Mouse (Mus musculus) heart, postnatal 14 days (tissue): Measurements from ENCODE around the gene Vwc2. TPM values are rescaled to one million over a fixed set of nuclear protein-coding genes. Genes with fewer than 3 reads are reported as not detected.
A peak's percentile ranks its signal among the peaks of the same experiment; 100 is the strongest.

Source experiments
- DNase-seq, 2 experiments: peaks; one replicate each; pipeline ENCODE4 v3.0.0; 2021 to 2022
- intact Hi-C: fragments of 180-260 bp; cut with DNase I; formaldehyde crosslinking; loops from one replicate; pipeline ENCODE4 v1.15.1; 2025
- long read RNA-seq, 2 experiments: library from polyadenylated mRNA; stranded (forward); transcript quantifications; one replicate each; pipeline ENCODE4 v2.0.0; 2021
- total RNA-seq, 2 experiments: library from RNA; stranded (reverse); gene quantifications; 2 replicates each; pipeline ENCODE4 v1.2.3; 2021

The Vwc2 gene
- total RNA-seq: not detected
- long read RNA-seq, experiment 1: 0 reads
- long read RNA-seq, experiment 2, partial matches to known transcripts: 1 of 2 reads
- long read RNA-seq, experiment 2, other reads (novel, unspliced or antisense): 1 of 2 reads

- no peak for DNase-seq
- intact Hi-C loops: no loop called here
Observed at GRCm38 (mm10) chr11:11113576-11114233, at the start of gene Vwc2. Gene Vwc2 (plus strand): TSS chr11:11114223.

- intact Hi-C loops: no loop called here
- no peak for DNase-seq
Observed at GRCm38 (mm10) chr11:11088162-11088756, 25.8 kb upstream of the Vwc2 start.

GRCm38 (mm10) chr11:11097606-11098005, 16.4 kb upstream of the Vwc2 start:
- DNase-seq: no peak
- intact Hi-C loops: no loop called here

- intact Hi-C loops: no loop called here
- DNase-seq: no peak
Observed at GRCm38 (mm10) chr11:11098282-11098681, 15.7 kb upstream of the Vwc2 start.

GRCm38 (mm10) chr11:11099011-11099410, 15.0 kb upstream of the Vwc2 start:
- DNase-seq: no peak
- intact Hi-C loops: no loop called here

- DNase-seq: no peak
- intact Hi-C loops: no loop called here
Observed at GRCm38 (mm10) chr11:11102182-11102581, 11.8 kb upstream of the Vwc2 start.

GRCm38 (mm10) chr11:11102620-11103019, 11.4 kb upstream of the Vwc2 start:
- no peak for DNase-seq
- intact Hi-C loops: no loop called here

GRCm38 (mm10) chr11:11108922-11109321, 5.1 kb upstream of the Vwc2 start:
- intact Hi-C loops: no loop called here

GRCm38 (mm10) chr11:11114234-11115030, 409 bp downstream of the Vwc2 start:
- intact Hi-C loops: no loop called here
- peak in 1 of 2 experiments; percentile 3 for DNase-seq

More at GRCm38 (mm10) chr11:11108922-11109321, 5.1 kb upstream of the Vwc2 start:
- no peak for DNase-seq

GRCm38 (mm10) chr11:11115031-11115647, 1.1 kb downstream of the Vwc2 start:
- intact Hi-C loops: no loop called here
- DNase-seq: no peak

- DNase-seq: peak in 1 of 2 experiments; percentile 2
- intact Hi-C loops: no loop called here
Observed at GRCm38 (mm10) chr11:11115648-11116590, 1.9 kb downstream of the Vwc2 start.

GRCm38 (mm10) chr11:11116736-11117135, 2.7 kb downstream of the Vwc2 start:
- DNase-seq: no peak
- intact Hi-C loops: no loop called here

- intact Hi-C loops: no loop called here
- DNase-seq: peak; percentile 43 to 66
Observed at GRCm38 (mm10) chr11:11122866-11123265, 8.8 kb downstream of the Vwc2 start.

GRCm38 (mm10) chr11:11131414-11132077, 17.5 kb downstream of the Vwc2 start:
- DNase-seq: peak; percentile 18 to 49
- intact Hi-C loops: loop anchor here (5.0 kb wide), 2 partner anchors 1649 to 1814 kb away; no protein-coding TSS in a partner anchor

GRCm38 (mm10) chr11:11140622-11141021, 26.6 kb downstream of the Vwc2 start:
- no peak for DNase-seq
- intact Hi-C loops: no loop called here

- no peak for DNase-seq
- intact Hi-C loops: no loop called here
Observed at GRCm38 (mm10) chr11:11152681-11153080, 38.7 kb downstream of the Vwc2 start.

- intact Hi-C loops: no loop called here
- no peak for DNase-seq
Observed at GRCm38 (mm10) chr11:11171396-11171795, 57.4 kb downstream of the Vwc2 start.

GRCm38 (mm10) chr11:11175259-11175658, 61.2 kb downstream of the Vwc2 start:
- DNase-seq: no peak
- intact Hi-C loops: no loop called here

- intact Hi-C loops: no loop called here
- DNase-seq: no peak
Observed at GRCm38 (mm10) chr11:11182705-11183104, 68.7 kb downstream of the Vwc2 start.
